Mouse (Mus musculus) ZHBTc4 (cell line): ENCODE data around the gene Gm17509.

Experiments used
- DNase-seq: peaks from one replicate; pipeline ENCODE4 v3.0.0-alpha.2; 2011; ENCODE audit warnings: low read depth, low spot score

The Gm17509 gene

GRCm38 (mm10) chr13:117220501-117221321 is at the start of gene Gm17509:
TSS of gene Gm17509 (minus strand) at chr13:117221075.
- DNase-seq: peak; percentile 76

- no peak for DNase-seq
These were observed 47.1 kb upstream of the Gm17509 start for GRCm38 (mm10) chr13:117267963-117268362.

GRCm38 (mm10) chr13:117266156-117266555 is 45.3 kb upstream of the Gm17509 start:
- DNase-seq: no peak

GRCm38 (mm10) chr13:117260704-117261103 is 39.8 kb upstream of the Gm17509 start:
- no peak for DNase-seq

GRCm38 (mm10) chr13:117242621-117243020 is 21.7 kb upstream of the Gm17509 start:
- DNase-seq: no peak

- no peak for DNase-seq
These were observed 21.2 kb upstream of the Gm17509 start for GRCm38 (mm10) chr13:117242063-117242462.

- no peak for DNase-seq
These were observed 16.2 kb upstream of the Gm17509 start for GRCm38 (mm10) chr13:117237111-117237510.

- peak; percentile 21 for DNase-seq
These were observed 14.8 kb upstream of the Gm17509 start for GRCm38 (mm10) chr13:117235530-117236212.

GRCm38 (mm10) chr13:117234486-117234885 is 13.6 kb upstream of the Gm17509 start:
- DNase-seq: no peak

GRCm38 (mm10) chr13:117233808-117234207 is 12.9 kb upstream of the Gm17509 start:
- no peak for DNase-seq

- DNase-seq: no peak
These were observed 9.7 kb upstream of the Gm17509 start for GRCm38 (mm10) chr13:117230371-117231110.

- no peak for DNase-seq
These were observed 4.7 kb upstream of the Gm17509 start for GRCm38 (mm10) chr13:117225561-117225960.

- no peak for DNase-seq
These were observed 4.0 kb upstream of the Gm17509 start for GRCm38 (mm10) chr13:117224901-117225300.

GRCm38 (mm10) chr13:117223125-117223524 is 2.2 kb upstream of the Gm17509 start:
- DNase-seq: no peak

- DNase-seq: no peak
These were observed 889 bp downstream of the Gm17509 start for GRCm38 (mm10) chr13:117219871-117220500.

- DNase-seq: no peak
These were observed 2.8 kb downstream of the Gm17509 start for GRCm38 (mm10) chr13:117218092-117218491.

- no peak for DNase-seq
These were observed 3.3 kb downstream of the Gm17509 start for GRCm38 (mm10) chr13:117217621-117218020.

- DNase-seq: no peak
These were observed 4.0 kb downstream of the Gm17509 start for GRCm38 (mm10) chr13:117216752-117217363.

- DNase-seq: no peak
These were observed 4.7 kb downstream of the Gm17509 start for GRCm38 (mm10) chr13:117216126-117216525.

- peak; percentile 27 for DNase-seq
These were observed 5.4 kb downstream of the Gm17509 start for GRCm38 (mm10) chr13:117215481-117215880.

GRCm38 (mm10) chr13:117211386-117211875 is 9.4 kb downstream of the Gm17509 start:
- no peak for DNase-seq
